Mouse (Mus musculus): ENCODE results near the gene Anpep.
"Not testable (repeated sequence)": the region's sequence is repeated elsewhere in the genome, so short reads cannot be mapped to it uniquely, and the experiment has no call there.

Anpep gene

GRCm38 (mm10) chr7:79810611-79811506 is 50.0 kb downstream of the Anpep start, which contains the start of gene Mesp2:
Mesp2 (plus strand) TSS chr7:79810727.
- DNase-seq (ENCODE audit: low spot score): peak; percentile 87

- DNase-seq (ENCODE audit: low spot score): no peak
Measured at GRCm38 (mm10) chr7:79808561-79808960, 52.3 kb downstream of the Anpep start.

DNA sequence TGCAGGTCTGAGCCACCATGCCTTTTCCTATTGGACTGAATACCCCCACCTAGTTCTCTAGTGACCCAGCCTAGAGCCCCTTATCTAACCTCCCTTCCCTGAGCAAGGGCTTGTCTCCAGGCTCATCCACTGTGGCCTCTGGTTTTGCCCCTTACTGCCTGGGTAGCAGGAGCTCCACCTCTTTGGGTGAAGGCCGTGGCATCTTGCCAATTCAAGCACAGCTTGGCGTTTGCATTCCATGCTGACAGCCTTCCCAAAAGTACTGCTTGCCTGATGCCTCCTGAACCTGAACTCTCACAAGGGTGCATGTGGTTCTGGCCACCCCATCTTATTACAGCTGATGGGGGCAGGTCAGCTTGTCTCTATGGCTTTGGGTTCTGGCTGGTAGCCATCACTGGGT is 57.0 kb downstream of the Anpep start:
- no peak for DNase-seq (ENCODE audit: low spot score)

DNA sequence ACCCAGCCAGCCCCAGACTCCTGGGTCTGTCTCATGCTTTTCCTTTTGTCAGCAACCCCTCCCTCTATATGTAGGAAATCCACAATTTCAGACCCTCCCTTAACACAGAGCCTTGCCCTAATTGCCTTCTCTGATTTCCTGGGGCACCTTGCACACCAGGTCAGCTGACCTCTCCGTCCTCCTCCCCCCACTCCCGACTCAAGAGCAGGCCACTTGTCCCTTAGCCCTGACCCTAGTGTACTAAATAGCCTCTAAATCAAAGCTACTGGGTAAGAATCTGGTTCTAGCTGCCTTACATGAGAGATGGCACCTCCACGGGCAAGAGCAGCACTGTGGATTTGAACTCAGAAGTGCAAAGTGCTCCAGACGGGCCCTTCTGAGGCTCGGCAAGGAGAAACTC is 58.8 kb downstream of the Anpep start:
- DNase-seq (ENCODE audit: low spot score): no peak

DNA sequence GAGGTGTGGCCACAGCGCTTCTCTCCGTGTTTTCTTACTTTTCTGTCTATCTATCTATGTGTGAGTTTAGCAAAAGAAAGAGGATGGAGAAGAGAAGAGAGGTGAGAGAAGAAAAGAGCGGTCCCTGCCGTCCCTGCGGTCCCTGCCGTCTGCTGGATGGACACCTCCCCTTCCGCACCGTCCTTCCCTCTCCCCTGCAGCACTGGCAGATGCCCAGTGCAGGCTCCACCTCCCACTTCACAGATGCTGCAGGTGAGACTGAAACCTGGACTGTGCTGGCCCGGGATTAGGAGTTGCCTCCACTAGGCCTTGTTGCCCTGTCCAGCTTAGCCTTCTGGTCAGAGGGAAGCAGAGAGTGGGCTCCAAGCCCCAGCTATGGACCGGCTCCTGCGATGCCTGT is 59.5 kb downstream of the Anpep start:
- no peak for DNase-seq (ENCODE audit: low spot score)

GRCm38 (mm10) chr7:79800336-79800735 is 60.5 kb downstream of the Anpep start:
- DNase-seq (ENCODE audit: low spot score): no peak

- DNase-seq (ENCODE audit: low spot score): no peak
Measured at GRCm38 (mm10) chr7:79799506-79799905, 61.4 kb downstream of the Anpep start.

- DNase-seq (ENCODE audit: low spot score): peak; percentile 89
Measured at GRCm38 (mm10) chr7:79799048-79799447, 61.8 kb downstream of the Anpep start.

DNA sequence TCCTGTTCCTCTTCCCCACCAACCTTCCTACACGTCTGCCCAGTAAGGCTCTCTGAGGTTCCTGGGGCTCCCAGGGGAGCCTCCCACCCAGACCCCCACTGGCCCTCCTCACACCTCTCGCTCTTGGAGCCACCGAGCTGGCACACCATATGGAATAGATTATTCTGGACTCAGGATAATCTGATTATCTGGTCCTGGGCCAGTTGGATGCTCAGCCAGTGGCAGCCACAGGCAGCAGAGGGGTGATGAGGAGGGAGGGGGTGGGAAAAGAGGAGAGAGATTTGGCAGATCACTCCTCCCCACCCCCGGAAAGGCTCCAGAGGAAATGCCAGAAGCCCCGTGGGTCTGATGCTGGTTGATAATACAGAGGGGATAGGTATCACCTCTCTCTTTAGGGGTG is 62.3 kb downstream of the Anpep start:
- DNase-seq (ENCODE audit: low spot score): no peak

DNA sequence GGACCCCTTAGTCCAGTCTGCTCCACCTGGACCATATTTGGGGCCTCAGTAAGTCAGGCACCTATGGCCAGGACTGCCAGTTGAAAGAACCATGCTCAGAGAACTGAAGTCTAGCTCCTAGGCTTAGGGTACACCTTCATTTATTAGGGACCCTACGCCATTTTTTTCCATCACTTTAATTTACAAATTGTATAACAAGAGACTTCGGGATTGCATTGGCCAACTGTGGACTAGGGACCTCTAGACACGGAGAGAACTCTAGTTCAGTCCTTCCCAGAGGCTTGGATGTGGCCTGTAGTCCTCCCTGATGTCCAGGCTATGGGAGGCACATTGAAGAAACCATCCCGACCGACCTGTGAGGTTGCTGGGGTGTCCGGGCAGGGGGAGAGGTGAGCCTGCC is 67.2 kb downstream of the Anpep start, which contains the start of gene Mesp1:
TSS of gene Mesp1 (minus strand) at position 101 of the 400 bp plus-strand sequence.
- DNase-seq (ENCODE audit: low spot score): no peak

DNA sequence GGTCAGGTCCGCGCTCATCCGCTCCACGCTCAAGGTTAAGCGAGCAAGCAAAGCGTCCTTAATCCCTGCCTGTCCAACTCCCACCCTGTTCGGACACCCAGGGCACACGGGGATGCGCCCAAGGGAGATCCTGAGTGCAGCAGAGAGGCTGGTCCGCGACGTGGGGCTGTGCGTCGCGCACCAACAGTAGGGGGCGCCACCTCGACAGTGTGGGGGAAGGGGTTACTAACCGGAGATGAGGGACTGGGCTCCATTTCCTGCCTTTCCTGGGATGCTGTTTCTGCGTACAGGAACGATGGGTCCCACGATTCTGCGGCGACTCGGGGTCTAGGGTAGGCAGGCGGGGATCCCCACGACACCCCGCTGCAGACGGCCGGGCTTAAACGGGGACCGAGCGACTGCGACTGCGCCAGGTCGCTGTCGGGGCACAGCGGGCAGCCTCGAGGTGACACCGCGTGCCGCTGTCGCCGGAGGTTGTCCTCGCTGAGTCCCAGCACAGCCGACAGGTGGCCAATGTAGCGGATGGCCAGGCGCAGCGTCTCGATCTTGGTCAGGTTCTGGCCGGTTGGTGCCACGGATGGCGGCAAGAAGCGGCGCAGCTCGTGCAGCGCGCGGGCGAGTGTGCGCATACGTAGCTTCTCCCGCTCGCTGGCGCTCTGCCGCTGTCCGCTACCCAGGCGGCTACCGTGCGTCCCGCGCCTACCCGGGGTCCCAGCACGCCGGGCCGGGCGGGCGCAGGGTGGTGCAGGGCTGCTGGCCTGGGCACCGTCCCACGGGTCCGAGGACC is 68.0 kb downstream of the Anpep start:
- peak; percentile 65 for DNase-seq (ENCODE audit: low spot score)

- DNase-seq (ENCODE audit: low spot score): not testable (repeated sequence)
Measured at GRCm38 (mm10) chr7:79789812-79790211, 71.0 kb downstream of the Anpep start.

DNA sequence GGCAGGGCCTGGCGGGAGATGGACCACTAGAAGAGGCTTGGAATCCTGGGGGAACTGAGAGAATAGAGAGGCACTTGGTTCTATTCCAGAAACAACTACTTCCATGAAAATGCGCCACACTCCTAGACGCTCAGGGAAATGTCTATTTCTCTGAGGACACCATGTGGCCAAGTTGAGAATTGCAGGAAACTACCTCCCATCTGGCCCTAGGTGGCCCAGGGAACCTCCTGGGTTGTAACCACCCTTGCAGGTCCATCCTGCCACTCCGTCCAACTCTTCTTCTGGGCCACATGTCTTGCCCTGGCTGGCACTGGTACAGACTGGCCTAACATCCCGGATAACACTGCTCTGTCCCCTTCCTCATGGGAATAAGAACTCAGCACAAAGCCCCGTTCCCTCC is 74.6 kb downstream of the Anpep start:
- DNase-seq (ENCODE audit: low spot score): peak; percentile 86

GRCm38 (mm10) chr7:79782516-79782855 is 78.4 kb downstream of the Anpep start:
- DNase-seq (ENCODE audit: low spot score): no peak

GRCm38 (mm10) chr7:79781826-79782515 is 78.9 kb downstream of the Anpep start:
- no peak for DNase-seq (ENCODE audit: low spot score)

- peak; percentile 83 for DNase-seq (ENCODE audit: low spot score)
Measured at GRCm38 (mm10) chr7:79780647-79781626, 79.9 kb downstream of the Anpep start.

Measured in embryo, embryonic 10 days (tissue).